Mouse (Mus musculus): ENCODE results near the gene Fyn.

- TF ChIP-seq CTCF (IDR thresholded peaks at IDR 0.05; ENCODE audit: low read depth, low read length): no peak
- TF ChIP-seq POLR2A (IDR thresholded peaks at IDR 0.05; ENCODE audit: borderline replicate concordance, low read depth, low read length): no peak
These were observed 49.0 kb downstream of the Fyn start for GRCm38 (mm10) chr10:39417611-39418010.

All from bone marrow macrophage, adult 2 months (primary cell).